Mouse (Mus musculus): ENCODE measurements around the gene Mettl13. TPM values are rescaled to one million over a fixed set of nuclear protein-coding genes. Genes with fewer than 3 reads are reported as not detected.

Mettl13 gene
- polyA plus RNA-seq, 1 experiment from 2014 or later, result 17.7 TPM

DNA sequence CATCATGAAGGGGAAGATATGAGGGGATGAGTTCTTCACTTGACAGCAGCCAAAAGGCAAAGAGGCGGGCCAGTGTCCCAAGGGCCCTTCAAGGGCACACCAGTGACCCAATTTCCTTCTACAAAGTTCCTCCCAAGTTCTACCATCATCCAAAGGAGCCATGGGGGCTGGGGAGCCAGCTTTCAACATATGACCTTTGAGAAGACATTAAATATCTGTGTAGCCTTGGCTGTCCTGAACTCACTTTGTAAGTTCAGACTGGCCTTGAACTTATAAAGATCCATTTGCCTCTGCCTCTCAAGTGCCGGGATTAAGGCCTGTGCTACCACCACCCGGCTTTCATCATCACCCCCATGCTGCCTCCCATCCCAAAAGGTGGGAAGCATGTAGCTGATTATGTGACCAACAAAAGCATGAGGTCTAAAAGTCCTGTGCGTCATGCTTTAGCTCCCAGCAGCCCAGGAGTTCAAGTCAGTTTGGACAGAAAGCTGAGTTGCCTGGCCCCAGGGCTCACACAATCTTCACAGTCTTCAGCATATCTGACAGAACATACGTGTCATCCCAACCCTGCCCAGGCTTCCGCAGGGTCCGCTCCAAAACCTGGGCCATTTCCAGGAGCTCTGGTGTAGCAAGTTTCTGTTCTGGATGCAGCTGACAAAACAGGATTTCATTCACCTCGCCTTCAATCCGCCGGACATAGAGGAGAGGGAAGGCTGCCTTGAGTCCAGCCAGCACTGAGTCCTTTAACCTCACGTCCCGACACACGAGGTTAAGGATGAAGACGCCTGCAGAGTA lies 14.4 kb downstream of the Mettl13 start:
- DNase-seq (ENCODE audit: low spot score), result no peak

- no peak for DNase-seq (ENCODE audit: low spot score)
These were observed 16.0 kb downstream of the Mettl13 start for GRCm38 (mm10) chr1:162532330-162532729.

GRCm38 (mm10) chr1:162531584-162531983 lies 16.8 kb downstream of the Mettl13 start:
- no peak for DNase-seq (ENCODE audit: low spot score)

DNA sequence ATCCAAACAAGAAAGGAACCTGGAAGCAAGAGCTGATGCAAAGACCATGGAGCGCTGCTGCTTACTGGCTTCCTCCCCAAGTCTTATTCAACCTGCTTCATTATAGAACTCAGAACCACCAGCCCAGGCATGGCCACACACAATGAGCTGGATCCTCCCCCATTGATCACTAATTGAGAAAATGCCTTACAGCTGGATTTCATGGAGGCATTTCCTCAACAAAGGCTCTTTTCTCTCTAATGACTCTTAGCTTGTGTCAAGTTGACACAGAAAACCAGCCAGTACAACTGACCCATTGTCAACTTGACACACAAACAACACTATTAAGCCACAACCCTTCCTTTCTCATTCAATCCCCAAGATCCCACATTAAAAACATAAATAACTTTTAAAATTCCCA lies 17.7 kb downstream of the Mettl13 start:
- DNase-seq (ENCODE audit: low spot score), result no peak

GRCm38 (mm10) chr1:162529651-162530050 lies 18.7 kb downstream of the Mettl13 start:
- no peak for DNase-seq (ENCODE audit: low spot score)

- DNase-seq (ENCODE audit: low spot score), result no peak
These were observed 33.2 kb downstream of the Mettl13 start for GRCm38 (mm10) chr1:162515116-162515515.

DNA sequence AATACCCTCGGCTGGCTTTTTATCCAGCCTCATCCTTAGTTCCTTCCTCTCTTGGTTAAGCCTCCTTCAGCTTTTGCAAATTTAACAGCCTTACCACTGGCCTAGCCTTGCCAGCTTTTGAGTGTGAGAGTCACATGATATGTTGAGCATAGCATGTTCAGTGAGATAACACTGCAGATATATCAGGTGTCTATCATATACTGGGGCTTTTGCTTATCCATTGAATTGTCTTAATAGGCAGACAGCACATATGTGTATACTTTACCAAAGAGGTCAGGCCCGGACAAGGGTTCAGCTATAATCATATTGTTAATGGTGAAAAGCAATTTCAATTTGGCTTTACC lies 38.4 kb downstream of the Mettl13 start:
- no peak for DNase-seq (ENCODE audit: low spot score)

GRCm38 (mm10) chr1:162509329-162510012 lies 38.9 kb downstream of the Mettl13 start:
- DNase-seq (ENCODE audit: low spot score), result no peak

DNA sequence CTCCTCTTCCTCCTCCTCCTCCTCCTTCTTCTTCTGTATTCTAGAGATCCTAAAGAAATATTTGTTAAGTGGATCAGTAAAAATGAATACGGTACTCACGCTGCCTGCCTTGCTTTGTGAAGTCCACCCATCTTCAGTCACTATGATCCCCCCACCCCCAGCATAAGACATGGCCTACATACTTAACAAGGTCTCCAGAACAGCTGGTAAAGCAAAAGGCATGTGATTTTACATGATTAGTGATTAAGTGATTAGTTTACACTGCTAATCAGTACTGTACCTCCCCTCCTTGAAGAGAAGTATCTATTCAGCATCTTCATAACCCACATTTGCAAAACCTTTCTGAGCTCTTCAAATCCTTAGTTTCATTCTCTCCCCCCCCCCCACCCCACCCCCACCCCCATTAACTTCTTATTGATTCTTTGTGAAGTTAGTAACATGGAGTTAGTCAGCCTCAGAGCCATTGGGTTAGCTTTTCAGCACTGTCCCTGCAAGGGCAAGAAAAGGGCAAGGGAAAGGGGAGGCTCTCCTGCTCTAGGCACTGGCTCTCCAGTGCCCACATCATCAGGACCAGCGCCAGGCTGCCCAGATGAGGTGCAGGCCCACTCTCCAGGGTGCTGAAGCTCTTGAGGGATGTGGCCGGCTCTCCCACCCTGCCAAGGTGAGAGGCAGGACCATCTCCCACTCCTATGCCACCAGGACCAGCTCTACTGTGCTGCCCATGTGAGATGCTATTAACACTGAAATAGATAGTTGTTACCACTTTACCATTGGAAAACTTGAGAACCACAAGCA lies 39.9 kb downstream of the Mettl13 start:
- DNase-seq (ENCODE audit: low spot score), result no peak

DNA sequence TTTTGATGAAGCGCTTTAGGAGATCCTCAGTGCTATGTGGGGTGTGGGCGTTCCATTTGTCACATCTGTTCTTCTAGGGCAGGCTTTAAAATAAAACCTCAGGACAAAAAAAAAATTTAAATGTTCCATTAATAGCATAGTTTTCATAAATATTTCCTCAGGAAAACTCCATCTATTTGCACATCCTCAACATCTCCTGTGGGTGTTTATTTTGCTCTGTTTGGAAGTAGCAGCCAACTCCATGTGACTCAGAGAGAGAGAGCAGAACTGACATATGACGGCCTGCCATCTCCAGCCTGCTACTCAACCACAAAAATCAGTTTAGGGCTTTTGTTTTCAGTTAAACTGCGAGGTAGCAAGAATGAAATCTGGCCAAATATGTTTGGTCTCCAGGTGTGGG lies 41.8 kb downstream of the Mettl13 start:
- DNase-seq (ENCODE audit: low spot score), result no peak

DNA sequence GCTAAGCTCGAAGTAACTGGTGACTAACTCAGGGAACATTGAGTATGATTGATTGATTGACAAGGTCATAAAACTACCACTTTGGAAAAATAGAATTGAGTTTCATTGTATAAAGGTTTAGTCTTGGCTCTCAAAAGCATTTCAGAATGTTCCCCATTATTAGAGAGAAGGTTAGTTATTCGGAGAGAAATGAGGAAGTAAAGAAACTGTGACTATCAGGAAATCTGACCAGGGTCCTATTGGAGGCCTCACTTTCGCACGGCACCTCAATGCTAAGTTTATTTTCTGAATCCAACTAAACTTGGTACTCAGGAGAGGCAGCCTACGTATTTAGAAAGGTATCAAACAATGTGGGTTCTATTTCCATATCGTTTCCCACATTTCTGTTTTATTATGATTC lies 42.7 kb downstream of the Mettl13 start:
- no peak for DNase-seq (ENCODE audit: low spot score)

Other genes with a start within 250 kb of the Mettl13 start
- 2.1 and 2.2 TPM in 2 replicates for gene Dnm3, start 70.5 kb downstream of the Mettl13 start, polyA plus RNA-seq (2015; fragmentation: Nextera tagmentation; extraction: Ambion mirVana)
- 81.2 and 81.7 TPM in 2 replicates for gene Vamp4, start 22.0 kb upstream of the Mettl13 start, polyA plus RNA-seq (2015; fragmentation: Nextera tagmentation; extraction: Ambion mirVana)
- gene Myoc, start 90.6 kb upstream of the Mettl13 start, polyA plus RNA-seq (2015; fragmentation: Nextera tagmentation; extraction: Ambion mirVana), result 0.23 and 0.24 TPM in 2 replicates
- not detected in 2 replicates for gene Myocos, start 109.7 kb upstream of the Mettl13 start, polyA plus RNA-seq (2015; fragmentation: Nextera tagmentation; extraction: Ambion mirVana)
- gene Prrc2c, start 192.0 kb upstream of the Mettl13 start, polyA plus RNA-seq (2015; fragmentation: Nextera tagmentation; extraction: Ambion mirVana), result 154 and 200 TPM in 2 replicates